Mouse (Mus musculus) adipocyte (in vitro differentiated cells): ENCODE measurements around the gene D430019H16Rik.

Experiments used
- DNase-seq: peaks from one replicate; pipeline ENCODE4 v3.0.0-alpha.2; 2016; ENCODE audit warnings: low spot score

The D430019H16Rik gene

DNA sequence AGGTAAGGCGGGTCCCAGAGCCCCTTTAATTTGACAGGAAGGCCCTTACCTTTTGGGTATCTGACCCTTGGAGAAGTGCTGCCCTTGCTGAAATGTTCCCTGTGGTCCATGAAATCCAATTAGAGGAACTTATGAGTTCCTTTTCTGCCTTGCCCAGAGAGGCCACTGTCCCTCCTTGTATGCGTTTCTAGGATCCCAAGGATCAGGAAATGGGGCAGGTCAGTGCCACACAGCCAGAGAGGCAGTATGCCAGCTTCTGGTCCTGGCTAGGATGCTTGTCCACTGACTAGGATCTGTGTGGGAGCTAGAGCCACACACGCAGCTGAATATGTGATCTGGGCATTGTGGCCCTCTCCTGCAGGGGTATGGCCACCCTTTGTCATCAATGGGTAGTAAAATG is 36.6 kb downstream of the D430019H16Rik start:
- DNase-seq: no peak

DNA sequence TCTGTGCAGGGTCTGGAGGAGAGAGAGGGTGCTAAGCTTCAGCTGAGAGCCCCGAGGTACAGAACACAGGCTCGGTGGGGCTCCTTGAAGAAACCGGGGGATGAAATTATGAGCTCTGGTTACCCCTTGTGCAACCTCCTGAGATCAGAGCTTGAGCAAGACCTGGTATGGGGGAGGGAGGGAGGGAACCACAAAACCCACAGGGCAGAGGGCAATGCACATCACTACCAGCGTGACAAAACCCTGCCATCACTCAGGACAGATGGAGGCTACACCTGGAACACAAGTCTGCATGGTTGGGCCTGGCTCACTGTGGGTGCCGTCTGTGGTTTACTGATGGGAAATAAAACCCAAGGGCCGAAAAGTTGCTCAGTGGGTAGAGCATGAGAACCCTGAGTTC is 37.1 kb downstream of the D430019H16Rik start:
- no peak for DNase-seq

DNA sequence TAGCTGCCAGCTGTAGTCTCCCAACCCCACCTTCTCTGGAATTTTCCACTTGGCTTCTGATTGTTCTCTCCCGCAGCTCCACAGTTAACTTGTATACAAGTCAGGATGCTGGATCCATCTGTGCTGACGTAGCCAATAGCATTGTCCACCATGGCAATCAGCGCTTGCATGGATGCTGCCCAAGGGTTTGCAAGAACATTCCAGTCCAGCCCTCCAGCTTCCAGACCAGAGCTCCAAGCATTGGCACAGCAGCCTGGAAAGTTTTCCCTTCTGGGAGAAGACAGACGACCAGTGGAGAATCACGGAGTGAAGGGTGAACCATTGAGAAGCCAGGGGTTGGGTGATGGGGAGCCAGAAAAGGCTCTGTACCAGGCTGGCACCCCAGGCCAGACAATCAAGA is 41.1 kb downstream of the D430019H16Rik start:
- no peak for DNase-seq

DNA sequence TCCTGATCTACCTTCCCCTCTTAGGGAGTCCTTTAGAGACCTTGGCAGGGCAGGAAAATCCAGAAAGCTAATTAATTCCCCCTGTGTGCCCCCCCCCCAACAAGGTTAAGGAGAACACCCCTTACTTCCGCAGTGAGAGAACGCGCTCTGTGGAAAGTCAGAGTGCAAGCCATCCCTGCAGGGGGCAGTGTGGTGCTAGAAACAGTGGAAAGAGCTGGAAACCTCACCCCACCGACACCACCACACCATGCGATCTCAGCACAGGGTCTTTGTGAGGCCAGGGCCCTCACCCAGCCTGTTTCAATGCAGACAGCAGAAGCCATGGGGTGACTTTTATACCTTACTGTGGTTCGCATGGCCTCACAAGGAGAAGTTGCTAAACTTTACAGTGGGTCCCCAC is 44.2 kb downstream of the D430019H16Rik start:
- DNase-seq: peak; percentile 45

DNA sequence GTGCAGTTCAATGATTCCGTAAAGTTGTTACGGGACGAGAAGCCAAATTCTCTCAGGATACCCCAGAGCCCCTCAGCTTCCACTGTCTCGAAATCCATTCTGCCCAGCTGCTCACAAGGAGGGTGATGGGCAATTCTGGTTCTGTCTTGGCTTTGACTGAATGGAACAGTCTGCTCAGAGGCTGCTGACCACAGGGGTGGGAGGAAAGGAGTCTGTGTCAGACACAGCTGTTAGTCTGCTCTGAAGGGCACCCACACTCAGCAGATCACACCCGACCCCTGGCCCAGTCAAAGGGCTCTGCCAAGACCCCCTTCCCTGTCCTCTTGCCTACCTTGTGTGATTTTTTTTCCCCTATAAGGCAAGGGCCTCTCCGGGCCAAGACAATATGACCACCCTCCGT is 44.8 kb downstream of the D430019H16Rik start:
- DNase-seq: no peak

DNA sequence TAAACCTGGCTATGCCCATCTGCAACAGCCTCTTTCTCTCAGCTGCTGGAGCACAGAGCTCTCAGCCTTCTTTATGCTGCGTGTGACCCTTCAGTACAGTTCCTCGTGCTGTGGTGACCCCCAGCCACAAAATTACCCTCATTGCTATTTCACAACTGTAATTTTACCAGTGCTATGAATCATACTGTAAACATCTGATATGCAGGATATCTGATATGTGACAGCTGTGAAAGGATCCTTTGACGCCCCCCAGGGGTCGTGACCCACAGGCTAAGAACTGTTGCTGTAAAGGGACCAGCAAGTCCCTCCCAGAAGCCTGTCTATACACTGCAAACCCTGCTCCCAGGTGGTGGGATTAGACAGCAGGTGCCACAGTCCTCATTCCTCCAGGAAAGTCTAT is 45.2 kb downstream of the D430019H16Rik start:
- DNase-seq: no peak

DNA sequence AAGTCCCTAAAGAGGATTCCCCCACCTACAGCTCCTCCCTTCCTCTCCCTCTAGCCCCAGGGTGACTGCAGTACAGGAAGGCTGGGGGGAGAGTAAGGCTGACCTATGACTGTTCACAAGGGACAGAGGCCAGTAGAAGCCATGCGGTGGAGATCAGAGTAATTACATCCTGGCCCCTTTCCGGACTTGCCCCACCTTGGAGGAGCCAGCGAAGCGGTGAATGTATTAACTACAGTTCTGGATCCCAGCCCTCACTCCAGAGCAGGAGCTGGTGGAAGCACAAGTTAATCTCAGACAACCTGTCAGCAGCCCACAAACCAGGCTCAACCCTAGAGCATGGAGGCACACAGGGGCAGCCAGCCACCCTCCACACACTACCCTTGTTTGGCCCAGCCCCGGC is 47.3 kb downstream of the D430019H16Rik start:
- no peak for DNase-seq

DNA sequence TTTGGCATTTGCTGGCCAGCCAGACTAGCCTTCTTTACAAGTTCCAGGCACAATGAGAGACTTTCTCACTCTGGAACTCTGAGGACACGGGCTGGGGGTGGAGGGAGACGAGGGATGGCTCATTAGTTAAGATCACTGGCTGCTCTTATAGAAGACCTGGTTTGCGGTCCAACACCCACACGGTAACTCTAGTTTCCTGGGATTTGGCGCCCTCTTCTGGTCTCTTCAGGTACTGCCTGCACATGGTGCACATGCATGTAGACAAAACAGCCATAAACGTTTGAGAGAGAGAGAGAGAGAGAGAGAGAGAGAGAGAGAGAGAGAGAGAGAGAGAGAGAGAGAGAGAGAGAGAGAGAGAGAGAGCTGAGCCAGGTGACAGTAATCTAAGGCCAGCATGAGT is 51.1 kb downstream of the D430019H16Rik start:
- DNase-seq: no peak

DNA sequence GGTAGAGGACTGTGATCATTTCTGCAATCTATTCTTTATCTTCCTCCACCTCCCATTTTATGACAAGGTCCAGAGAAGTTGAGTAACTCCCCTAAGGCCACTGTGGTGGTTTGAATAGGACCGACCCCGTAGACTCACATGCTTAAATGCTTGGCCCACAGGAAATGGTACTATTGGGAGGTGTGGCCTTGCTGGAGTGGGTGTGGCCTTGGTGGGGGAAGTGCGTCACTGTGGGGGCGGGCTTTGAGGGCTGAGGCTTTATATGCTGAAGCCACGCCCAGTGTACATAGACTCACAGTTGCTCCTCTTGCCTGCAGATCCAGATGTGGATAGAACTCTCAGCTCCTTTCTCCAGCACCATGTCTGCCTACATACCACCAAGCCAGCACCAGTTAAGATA is 57.5 kb downstream of the D430019H16Rik start:
- DNase-seq: no peak

DNA sequence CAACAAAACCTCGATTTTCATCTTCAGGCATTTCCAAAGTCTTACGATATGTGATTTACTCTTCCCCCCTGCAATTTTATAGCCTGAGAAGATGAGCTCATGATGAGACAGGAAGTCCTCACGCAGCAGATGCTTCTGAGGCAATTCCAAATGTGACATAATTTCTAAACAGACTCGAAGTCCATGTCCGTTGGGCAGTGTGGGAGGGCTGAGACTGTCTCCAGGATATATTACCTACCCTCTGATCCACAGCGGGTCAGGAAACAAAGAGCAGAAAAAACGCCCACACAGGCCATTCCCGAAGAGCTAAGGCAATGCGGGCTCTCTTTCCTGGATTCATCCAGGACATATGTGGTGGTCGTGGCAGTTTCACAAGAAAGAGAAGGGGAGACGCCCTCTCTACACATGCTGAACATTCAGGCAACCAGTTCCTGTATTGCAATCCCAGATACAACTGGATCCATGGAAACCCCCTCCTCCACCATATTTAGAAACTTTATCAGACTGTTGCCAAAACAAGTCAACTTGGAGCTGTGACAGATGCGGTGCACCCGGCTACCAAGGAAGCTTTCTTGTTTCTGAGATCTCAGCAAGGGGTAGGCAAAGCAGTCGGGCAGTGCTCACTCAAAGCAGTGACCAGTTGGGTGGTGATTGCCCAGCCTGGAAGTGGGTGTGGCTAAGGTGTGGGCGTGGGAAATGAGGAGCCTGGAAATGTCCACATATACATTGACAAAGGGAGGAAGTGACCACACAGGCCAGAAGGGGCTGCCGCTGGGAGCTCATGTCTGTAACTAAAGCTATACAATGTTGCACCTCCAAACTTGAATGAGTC is 58.2 kb downstream of the D430019H16Rik start:
- no peak for DNase-seq

DNA sequence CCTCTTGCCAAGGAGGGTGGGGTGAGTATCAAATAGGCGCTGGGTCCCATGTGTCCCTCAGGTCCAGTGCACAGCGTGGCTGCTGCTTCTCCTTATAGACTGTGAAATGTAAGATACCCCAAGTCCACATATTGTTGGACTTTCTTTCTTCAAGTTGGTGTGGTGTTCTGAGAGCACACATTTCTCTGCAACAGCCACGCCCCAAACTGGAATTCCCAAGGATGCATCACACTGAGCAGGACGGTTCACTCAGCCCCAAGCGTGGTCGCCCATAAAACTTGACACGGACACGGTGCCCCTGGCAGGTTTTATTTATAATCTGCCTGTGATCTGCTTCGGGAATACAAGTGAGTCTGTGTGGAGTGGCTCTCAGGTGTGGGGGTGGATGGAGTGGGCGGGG is 60.5 kb downstream of the D430019H16Rik start:
- DNase-seq: no peak

DNA sequence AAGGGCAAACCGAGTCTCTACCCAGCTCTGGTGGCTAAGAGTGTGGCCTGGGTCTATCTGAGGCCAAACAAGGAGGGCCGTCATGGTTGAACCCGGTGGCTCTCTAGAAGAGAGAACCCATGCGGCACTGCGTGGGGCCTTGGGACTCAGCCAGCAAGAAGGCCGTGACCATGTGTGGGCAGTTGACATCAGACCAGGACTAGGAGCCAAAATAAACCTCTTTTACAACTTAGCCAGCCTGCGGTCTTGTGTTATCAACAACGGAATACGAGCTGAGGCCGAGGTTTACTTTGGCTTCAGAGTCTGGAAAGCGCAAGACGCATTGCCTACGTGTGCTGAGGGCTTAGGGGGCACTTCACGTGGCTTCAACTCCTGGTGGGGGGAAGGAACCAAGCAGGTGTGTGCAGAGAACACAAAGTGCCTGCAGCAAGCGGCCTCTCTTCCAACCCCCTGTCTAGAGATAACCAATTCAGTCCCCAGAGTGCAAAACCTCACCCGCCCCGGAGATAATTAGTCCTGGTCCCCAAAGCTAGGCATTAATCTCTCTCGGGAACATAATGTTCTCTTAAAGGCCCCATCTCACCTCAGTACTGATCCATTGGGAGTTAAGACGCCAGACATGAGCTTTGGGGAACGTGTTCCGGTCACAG is 63.5 kb downstream of the D430019H16Rik start:
- no peak for DNase-seq

DNA sequence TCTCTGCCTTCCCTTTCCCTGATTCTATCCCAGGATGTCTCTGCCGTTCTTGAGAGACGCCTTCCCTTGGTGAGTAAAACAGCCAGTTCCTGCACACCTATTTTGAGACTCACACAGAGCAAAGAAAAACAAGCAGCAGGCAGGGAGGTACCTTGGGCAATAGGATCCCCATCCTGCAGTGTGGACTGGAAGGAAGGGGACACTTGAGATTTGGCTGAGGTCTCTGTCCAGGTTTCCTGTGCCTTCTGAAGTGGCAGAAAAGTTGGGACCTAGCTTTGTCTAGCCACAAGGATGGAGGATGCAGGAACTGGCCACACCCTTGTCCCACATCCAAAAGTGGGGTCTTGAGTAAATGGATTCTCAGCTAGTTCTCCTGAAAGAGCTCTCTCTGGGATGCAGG is 66.2 kb downstream of the D430019H16Rik start:
- no peak for DNase-seq

DNA sequence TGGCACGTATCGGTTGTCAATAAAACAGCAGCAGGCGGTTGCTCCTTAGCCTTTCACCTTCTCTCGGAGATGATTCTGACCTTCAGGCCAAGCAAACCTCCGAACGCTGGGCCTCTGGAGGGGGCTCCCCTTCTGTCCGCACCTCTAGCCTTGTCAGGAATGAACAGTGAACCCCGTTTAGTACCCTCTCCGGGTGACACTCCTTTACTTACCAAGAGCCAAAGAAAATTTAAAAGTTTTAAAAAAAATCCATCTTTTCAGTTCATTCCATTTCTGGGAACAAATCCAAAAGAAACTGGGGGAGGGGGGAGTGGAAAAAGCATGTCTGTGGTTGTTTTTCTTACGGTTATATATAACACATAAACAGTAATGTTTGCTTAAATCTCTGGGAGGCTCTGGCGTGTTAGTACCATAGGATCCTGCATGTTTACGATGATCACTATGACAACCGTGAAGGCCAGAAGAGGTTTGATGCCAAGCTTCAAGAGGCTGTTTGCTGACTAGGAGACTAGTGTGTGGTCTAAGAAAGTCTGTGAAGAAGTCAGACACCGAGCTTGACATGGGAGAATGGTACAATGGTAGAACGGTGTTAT is 67.6 kb downstream of the D430019H16Rik start:
- peak; percentile 69 for DNase-seq

DNA sequence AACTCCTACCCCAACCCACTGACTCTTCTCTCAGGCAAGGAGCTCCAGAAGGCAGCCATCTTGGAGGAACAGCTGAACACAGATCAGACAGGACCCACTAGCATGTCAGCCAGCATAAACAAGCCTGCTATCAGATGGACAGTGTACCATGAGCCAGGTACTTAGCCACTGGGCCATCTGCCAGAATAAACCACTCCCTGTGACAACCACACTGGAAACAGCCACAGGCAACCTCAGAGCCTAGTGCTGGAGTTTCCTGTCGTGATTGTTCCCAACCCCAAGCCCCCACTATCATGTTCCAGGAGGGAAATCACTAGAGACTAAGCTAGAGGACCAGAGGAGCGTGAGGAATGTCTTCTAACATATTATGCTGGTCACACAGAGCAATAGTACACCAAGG is 70.1 kb downstream of the D430019H16Rik start:
- DNase-seq: no peak

DNA sequence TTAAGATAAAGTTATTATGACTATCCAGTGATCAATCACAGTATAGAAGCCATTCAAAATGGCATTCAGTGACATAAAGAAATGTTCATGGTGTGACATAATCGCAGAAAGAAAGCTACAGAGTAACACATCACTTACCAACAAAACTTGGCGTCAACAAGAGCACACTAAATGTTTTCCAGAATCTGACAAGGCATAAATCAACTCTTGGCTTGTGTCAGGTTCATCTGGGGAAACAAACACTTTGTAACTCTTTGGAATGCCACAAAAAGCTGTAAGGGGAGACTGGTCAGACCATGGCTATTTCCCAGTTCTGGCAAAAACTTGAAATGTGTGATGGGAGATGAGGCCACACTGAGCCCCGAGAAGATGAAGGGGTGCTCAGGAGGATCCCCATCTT is 72.5 kb downstream of the D430019H16Rik start:
- DNase-seq: peak; percentile 71

DNA sequence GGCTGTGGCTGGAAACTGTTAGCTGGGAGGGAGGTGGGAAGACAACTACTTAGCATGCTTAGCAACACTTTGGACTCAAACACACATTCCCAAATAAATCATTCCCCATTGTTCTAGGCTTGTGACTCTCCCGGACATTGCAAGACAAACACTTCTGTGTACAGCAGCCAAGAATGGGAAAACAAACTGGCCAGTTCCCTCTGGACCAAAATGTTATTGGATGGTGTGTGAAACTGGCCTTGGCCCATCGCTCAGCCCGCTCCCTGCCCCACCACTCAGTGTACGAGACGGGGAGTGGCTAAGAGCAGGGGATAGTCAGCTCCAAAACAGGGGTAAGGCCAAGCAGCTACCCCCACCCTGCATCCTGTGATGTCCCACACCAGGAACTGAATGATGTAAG is 73.2 kb downstream of the D430019H16Rik start:
- peak; percentile 80 for DNase-seq

DNA sequence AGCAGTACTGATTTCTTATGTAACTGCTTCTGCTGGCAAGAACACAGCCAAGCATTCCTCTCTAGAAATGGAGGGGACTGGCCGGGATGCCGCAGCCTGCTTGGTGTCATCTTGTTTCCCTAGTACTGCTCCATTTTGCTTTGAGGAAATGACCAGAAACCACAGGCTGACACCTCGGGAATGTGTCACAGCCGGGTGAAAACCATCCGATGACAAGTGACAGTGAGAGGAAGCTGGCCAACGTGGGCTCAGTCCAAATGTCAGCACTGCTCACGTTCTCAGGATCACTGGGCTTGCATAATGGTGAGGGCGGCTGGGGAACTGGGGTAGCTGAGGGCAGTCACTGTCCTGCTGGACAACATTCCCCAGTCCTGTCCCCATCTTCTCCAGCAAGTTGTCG is 75.9 kb downstream of the D430019H16Rik start:
- DNase-seq: no peak

DNA sequence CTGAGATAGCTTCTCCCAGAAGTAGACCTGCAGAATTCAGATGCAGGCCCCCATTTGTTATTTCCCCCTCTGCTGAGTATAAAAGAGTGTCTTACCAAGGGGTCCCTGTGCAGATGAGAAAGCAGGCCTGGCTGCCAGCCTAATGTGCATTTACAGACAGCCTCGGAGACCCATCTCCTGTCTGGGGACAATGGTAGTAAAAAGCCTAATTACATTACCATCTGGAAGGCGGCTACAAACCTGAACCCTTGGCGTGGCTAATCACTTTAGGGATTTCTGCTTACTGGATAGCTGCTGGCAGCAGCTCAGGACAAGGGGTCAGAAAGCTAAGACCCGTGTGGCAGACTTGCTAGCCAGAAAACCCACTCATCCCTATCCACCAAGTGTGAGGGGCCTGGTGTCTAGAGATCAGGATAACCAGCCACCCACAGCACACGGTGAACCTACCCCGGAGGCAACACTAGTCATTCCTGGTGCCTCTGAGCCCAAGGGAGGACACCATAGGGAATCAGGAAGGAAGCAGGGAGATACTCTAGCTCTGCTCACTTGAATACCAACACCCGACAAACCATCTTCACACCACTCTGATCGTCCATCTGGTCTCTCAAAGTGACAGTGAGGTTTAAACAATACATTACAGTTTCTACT is 78.2 kb downstream of the D430019H16Rik start:
- no peak for DNase-seq

DNA sequence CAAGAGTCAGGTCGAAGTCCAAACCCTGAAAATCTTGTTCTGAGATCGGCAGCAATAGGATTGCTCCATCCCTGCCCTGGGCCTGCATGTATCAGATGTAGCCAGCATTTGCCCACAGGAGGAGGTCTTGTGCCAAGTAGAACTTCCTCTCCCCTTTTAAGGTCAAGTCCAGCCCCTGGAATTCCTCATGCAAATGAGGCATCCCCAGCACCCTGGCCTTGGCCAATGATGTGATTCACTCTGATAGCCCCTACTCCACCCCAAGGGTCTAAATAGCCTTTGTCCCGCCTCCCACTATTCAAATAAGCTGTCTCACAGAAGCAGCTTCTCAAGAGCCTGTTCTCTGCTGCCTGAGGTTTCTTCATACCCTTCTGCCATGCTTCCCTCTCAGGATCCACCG is 81.2 kb downstream of the D430019H16Rik start:
- DNase-seq: no peak

DNA sequence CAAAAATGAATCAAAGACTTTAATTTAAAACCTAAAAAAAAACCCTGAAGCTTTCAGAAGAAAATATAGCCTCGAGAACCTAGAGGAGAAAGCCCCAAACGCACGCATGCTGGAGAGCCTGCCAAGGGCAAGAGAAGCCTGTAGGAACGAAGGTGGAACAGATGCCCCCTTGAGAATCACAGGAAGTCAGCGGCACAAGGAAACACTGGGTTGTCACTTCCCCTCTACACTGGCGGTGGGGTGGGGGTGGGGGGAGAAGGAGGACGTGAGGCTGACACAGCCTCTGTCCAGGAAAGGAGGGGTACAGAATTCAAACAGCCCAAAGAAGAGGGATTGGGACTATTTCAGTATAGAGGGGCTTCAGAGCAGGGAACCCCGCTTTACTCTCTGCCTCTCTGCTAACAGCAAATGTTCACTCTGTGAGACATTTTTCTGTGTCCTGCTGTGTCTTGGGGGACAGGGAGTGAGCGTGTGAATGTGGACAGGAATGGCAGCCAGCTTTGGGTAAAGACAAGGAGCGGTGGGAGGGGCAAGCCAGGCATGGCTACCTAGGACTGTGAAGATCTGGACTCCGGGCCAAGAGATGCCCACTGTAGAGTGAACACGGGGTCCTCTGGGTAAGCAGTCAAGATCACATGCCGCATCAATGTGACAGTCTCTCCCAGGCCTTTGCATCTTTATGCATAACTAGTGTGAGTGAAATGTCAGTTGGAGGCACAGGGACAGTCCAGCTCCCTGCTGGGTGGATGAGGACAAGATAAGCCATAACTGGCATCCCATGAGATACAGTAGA is 82.5 kb downstream of the D430019H16Rik start:
- no peak for DNase-seq

DNA sequence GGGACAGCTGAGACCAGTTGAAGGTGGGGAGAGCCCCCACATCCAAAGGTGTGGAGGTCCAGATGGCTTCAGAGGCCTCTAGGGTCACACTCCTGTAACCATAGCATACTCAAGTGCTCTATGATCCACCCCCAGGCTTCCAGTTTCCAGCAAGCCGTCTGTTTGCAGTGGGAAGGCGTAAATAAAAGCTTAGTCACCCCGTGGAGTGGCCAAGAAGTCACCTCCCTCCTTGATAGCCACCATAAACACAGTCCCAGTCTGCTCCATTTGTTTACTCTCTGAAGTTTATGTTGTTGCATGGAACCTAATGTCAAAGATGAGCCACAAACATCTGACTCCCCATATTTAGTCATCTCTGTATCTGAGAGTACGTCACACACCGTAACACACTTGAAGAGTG is 83.5 kb downstream of the D430019H16Rik start:
- no peak for DNase-seq
